Mouse (Mus musculus) cerebellum, adult 2 months (tissue): ENCODE measurements around the gene Dkk3.

ENCODE experiments used
- CTCF ChIP-seq: fragments of 200-500 bp; IDR thresholded peaks from 2 replicates; pipeline ENCODE4 v1.5.1; 2011; ENCODE audit warnings: low read depth, mild to moderate bottlenecking, control low read depth, low read length, moderate library complexity, borderline replicate concordance; ENCODE audit not compliant: insufficient read depth
- POLR2A ChIP-seq: fragments of 200-500 bp; IDR thresholded peaks from 2 replicates; pipeline ENCODE4 v1.6.1; 2011; ENCODE audit warnings: low read length, control low read depth, borderline replicate concordance; ENCODE audit not compliant: insufficient read depth

- TF ChIP-seq CTCF (no peak), POLR2A (no peak)
These were observed 17.8 kb upstream of the Dkk3 start for GRCm38 (mm10) chr7:112176627-112177026.
